Mouse (Mus musculus) lung, embryonic 16.5 days (tissue): ENCODE data around the gene Gm3233. TPM values are rescaled to one million over a fixed set of nuclear protein-coding genes. Genes with fewer than 3 reads are reported as not detected.
"Not testable (repeated sequence)": the region's sequence is repeated elsewhere in the genome, so short reads cannot be mapped to it uniquely, and the experiment has no call there.

Source experiments
- ATAC-seq: fragments of 200-750 bp; cut with Nextera tagmentation; 2 replicates; pipeline ENCODE4 v1.8.0; 2017; ENCODE audit warnings: low read depth, mild to moderate bottlenecking, moderate library complexity
- H3K27ac ChIP-seq: fragments of 300-500 bp; sonication (generic); 2 replicates; pipeline ENCODE4 v1.5.1; 2014; ENCODE audit warnings: mild to moderate bottlenecking, control low read depth, low read length
- H3K27me3 ChIP-seq: fragments of 300-500 bp; sonication (generic); 2 replicates; pipeline ENCODE4 v1.6.1; 2014; ENCODE audit warnings: low read depth, low read length, mixed read lengths; ENCODE audit not compliant: control insufficient read depth, insufficient read depth
- H3K36me3 ChIP-seq: fragments of 300-500 bp; sonication (generic); 2 replicates; pipeline ENCODE4 v1.6.1; 2014; ENCODE audit warnings: low read length; ENCODE audit not compliant: control insufficient read depth, insufficient read depth
- H3K4me1 ChIP-seq: fragments of 300-500 bp; sonication (generic); replicated peaks from 2 replicates; pipeline ENCODE4 v1.6.1; 2014; ENCODE audit warnings: low read length, mixed read lengths; ENCODE audit not compliant: control insufficient read depth, insufficient read depth
- H3K4me2 ChIP-seq: fragments of 300-500 bp; sonication (generic); 2 replicates; pipeline ENCODE4 v1.6.1; 2014; ENCODE audit warnings: low read depth, low read length, control low read depth
- H3K4me3 ChIP-seq: fragments of 300-500 bp; sonication (generic); 2 replicates; pipeline ENCODE4 v1.5.1; 2014; ENCODE audit warnings: mild to moderate bottlenecking, low read length, control low read depth
- H3K9ac ChIP-seq: fragments of 300-500 bp; sonication (generic); 2 replicates; pipeline ENCODE4 v1.6.1; 2014; ENCODE audit warnings: low read length, control low read depth
- H3K9me3 ChIP-seq: fragments of 300-500 bp; sonication (generic); 2 replicates; pipeline ENCODE4 v1.6.1; 2016; ENCODE audit warnings: low read length; ENCODE audit not compliant: control insufficient read depth
- WGBS: fragments of 180-500 bp; shearing (Covaris S2); extraction: QIAGEN DNeasy Blood & Tissue Kit; methylation state at CpG from one replicate; pipeline ENCODE4 v1.1.7; 2014; 5-methylcytosine and 5-hydroxymethylcytosine counted together
- polyA plus RNA-seq: library from polyadenylated mRNA; unstranded; fragments of >200 nt; fragmentation: Nextera tagmentation; extraction: Ambion mirVana; gene quantifications from 2 replicates; pipeline ENCODE4 v1.2.1, GENCODE M21; 2015

Gene Gm3233
- polyA plus RNA-seq, 1 experiment from 2014 or later, result not detected

DNA sequence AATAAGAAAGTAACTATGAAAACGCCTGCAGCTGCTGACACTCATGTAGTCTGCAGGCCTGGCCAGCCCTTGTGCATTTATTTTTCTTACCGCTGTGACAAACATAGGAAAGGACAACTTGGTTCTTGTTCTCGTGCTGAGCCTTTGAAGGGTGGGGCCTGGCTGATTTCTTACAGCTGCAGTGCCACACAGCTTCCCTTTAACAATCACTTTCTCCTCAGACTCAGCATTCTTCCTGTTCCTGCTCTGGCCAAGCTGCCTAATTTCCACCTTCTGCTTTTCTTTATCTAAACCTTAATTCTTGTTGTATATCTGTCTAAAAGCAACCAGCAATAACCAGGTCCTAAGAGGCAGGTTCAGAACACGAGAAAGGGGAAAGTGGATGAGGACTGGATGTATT is 45.7 kb downstream of the Gm3233 start:
- Histone ChIP-seq H3K4me3 (no peak overlapping the region), H3K9ac (no peak overlapping the region), H3K36me3 (no peaks in the 10 kb centered on the region), H3K4me2 (no peak overlapping the region), H3K27me3 (no peaks in the 10 kb centered on the region), H3K9me3 (no peaks in the 10 kb centered on the region), H3K27ac (no peak overlapping the region), H3K4me1 (no peaks in the 10 kb centered on the region)
- no peak for ATAC-seq
- WGBS, result 55% methylated on average over 4 of the region's 4 CpGs

DNA sequence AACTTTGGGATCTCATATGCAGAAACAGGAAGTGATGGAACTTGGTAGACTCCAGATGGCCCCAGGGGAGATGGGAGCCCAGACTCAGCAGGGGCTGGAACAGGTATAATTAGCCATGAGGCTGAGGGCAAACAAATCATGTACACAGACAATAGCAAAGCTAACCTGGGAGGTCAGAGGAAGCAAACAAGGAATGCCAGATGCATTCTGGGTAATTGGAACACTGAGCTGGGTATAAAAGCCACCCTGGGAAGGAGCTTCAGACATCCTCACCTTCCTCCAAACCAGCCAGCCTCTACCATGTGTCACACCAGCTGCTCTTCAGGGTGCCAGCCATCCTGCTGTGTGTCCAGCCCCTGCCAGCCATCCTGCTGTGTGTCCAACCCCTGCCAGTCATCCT is 48.3 kb downstream of the Gm3233 start, which contains the start of gene Gm10024:
Gm10024 (plus strand) TSS at position 301 of the 400 bp plus-strand sequence.
- not testable (repeated sequence) for H3K36me3 ChIP-seq, H3K4me2 ChIP-seq, H3K9me3 ChIP-seq, H3K4me1 ChIP-seq, H3K4me3 ChIP-seq, H3K27me3 ChIP-seq, H3K9ac ChIP-seq, ATAC-seq, H3K27ac ChIP-seq

DNA sequence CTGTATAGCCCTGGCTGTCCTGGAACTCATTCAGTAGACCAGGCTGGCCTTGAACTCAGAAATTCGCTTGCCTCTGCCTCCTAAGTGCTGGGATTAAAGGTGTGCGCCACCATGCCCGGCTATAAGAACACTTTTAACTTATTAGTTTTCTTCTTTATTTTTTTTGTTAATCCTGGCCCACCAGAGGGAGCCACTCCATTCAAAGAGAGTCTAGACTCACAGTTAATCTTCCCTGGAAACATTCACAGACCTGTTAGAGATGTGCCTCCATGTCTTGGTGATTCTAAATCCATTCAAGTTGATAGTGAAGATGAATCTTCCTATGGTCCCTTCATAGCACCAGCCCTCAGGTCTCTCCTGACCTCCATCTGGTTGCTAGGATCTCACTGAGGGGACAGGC is 49.7 kb downstream of the Gm3233 start:
- Histone ChIP-seq H3K27me3 (no peaks in the 10 kb centered on the region), H3K4me1 (no peaks in the 10 kb centered on the region), H3K9ac (no peak overlapping the region), H3K9me3 (no peaks in the 10 kb centered on the region), H3K4me2 (no peak overlapping the region), H3K27ac (no peak overlapping the region), H3K36me3 (no peaks in the 10 kb centered on the region), H3K4me3 (no peak overlapping the region)
- no peak for ATAC-seq
- 71% methylated on average over 3 of the region's 3 CpGs for WGBS

Other genes starting within 250 kb of the Gm3233 start
- gene Fam207a, start 243.9 kb downstream of the Gm3233 start, polyA plus RNA-seq, result 30.9 and 32.0 TPM in 2 replicates
- gene Itgb2, start 229.4 kb downstream of the Gm3233 start, polyA plus RNA-seq, result 5.3 and 7.5 TPM in 2 replicates
- gene Pttg1ip, start 178.0 kb downstream of the Gm3233 start, polyA plus RNA-seq, result 127 and 138 TPM in 2 replicates
- gene Sumo3, start 153.6 kb downstream of the Gm3233 start, polyA plus RNA-seq, result 344 and 348 TPM in 2 replicates
- gene Gm49325, start 153.5 kb downstream of the Gm3233 start, polyA plus RNA-seq, result 2.0 and 2.4 TPM in 2 replicates
- gene Ube2g2, start 137.4 kb downstream of the Gm3233 start, polyA plus RNA-seq, result 66.6 and 69.5 TPM in 2 replicates
- 0.25 and 0.38 TPM in 2 replicates for gene Tspear, start 73.1 kb downstream of the Gm3233 start, polyA plus RNA-seq
- gene Gm19402, start 68.9 kb downstream of the Gm3233 start, polyA plus RNA-seq, result not detected in 2 replicates
- not detected in 2 replicates for gene Gm9508, start 62.4 kb downstream of the Gm3233 start, polyA plus RNA-seq
- gene Gm10272, start 53.1 kb downstream of the Gm3233 start, polyA plus RNA-seq, result not detected in 2 replicates
- gene Gm10024, start 48.2 kb downstream of the Gm3233 start, polyA plus RNA-seq, result not detected in 2 replicates
- gene Gm10142, start 43.9 kb downstream of the Gm3233 start, polyA plus RNA-seq, result not detected in 2 replicates
- gene Krtap12-1, start 39.1 kb downstream of the Gm3233 start, polyA plus RNA-seq, result not detected in 2 replicates
- gene Gm10100, start 33.2 kb downstream of the Gm3233 start, polyA plus RNA-seq, result not detected in 2 replicates
- not detected in 2 replicates for gene Gm18596, start 17.0 kb downstream of the Gm3233 start, polyA plus RNA-seq
- not detected in 2 replicates for gene Gm9736, start 8.3 kb downstream of the Gm3233 start, polyA plus RNA-seq
- not detected in 2 replicates for gene Gm3238, start 11.6 kb upstream of the Gm3233 start, polyA plus RNA-seq
- gene Gm7138, start 17.3 kb upstream of the Gm3233 start, polyA plus RNA-seq, result not detected in 2 replicates
- gene Gm3250, start 22.9 kb upstream of the Gm3233 start, polyA plus RNA-seq, result not detected in 2 replicates
- gene Gm7137, start 28.5 kb upstream of the Gm3233 start, polyA plus RNA-seq, result not detected in 2 replicates
- gene Gm9639, start 35.4 kb upstream of the Gm3233 start, polyA plus RNA-seq, result not detected in 2 replicates
- not detected in 2 replicates for gene Gm19668, start 39.5 kb upstream of the Gm3233 start, polyA plus RNA-seq
- gene Gm9507, start 52.2 kb upstream of the Gm3233 start, polyA plus RNA-seq, result not detected in 2 replicates
- not detected in 2 replicates for gene Gm2696, start 55.0 kb upstream of the Gm3233 start, polyA plus RNA-seq
- not detected in 2 replicates for gene Krtap10-4, start 67.4 kb upstream of the Gm3233 start, polyA plus RNA-seq
- not detected in 2 replicates for gene Krtap10-10, start 76.3 kb upstream of the Gm3233 start, polyA plus RNA-seq
- not detected in 2 replicates for gene Gm36176, start 87.1 kb upstream of the Gm3233 start, polyA plus RNA-seq
- gene Gm10318, start 93.2 kb upstream of the Gm3233 start, polyA plus RNA-seq, result not detected in 2 replicates
- gene Gm3285, start 102.3 kb upstream of the Gm3233 start, polyA plus RNA-seq, result not detected in 2 replicates
- 3.5 and 4.7 TPM in 2 replicates for gene Lrrc3, start 142.9 kb upstream of the Gm3233 start, polyA plus RNA-seq
- gene Trpm2, start 210.9 kb upstream of the Gm3233 start, polyA plus RNA-seq, result 1.1 and 1.4 TPM in 2 replicates
- gene 1810043G02Rik, start 218.8 kb upstream of the Gm3233 start, polyA plus RNA-seq, result 19.9 and 22.6 TPM in 2 replicates